10 mouse cellular contexts compared by ENCODE assay signal in the genomic region with DNA sequence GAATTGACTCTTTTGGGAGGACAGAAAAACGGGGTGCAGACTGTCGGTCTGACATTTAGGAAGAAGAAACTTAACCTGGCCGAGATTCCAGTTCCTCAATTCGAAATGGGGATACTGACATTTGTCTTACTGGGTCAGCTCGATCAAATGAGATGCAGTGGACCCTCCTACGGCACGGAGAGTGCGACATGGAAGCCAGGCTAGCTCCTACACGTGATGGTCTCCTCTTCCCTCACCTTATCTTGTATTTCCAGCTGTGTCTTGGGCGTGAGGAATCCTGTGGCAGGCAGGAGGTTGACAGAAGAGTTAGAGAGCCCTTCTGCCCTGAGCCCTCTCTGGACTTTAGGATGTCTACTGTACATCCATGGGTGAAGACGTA. TPM values are rescaled to one million over a fixed set of nuclear protein-coding genes. Genes with fewer than 3 reads are reported as not detected.
DNase-seq lines count a peak whose midpoint lies in the region; ATAC-seq and TF ChIP-seq lines count a peak whose summit lies in the region.
"Had no signal": no experiment of that assay in that cellular context is flagged by ENCODE, and none has a peak within 500 bp of the region (broad histone marks: within the 10 kb centered on the region; RNA-seq: fewer than 3 reads in every experiment).

No protein-coding gene starts in this region.

- H3K9ac ChIP-seq in kidney, embryonic 14.5 days (ENCODE audit: low read depth, low read length): no peak overlapping the region
- H3K9ac ChIP-seq in liver, postnatal 0 days (replicated peaks): peak overlapping the region; percentile 76
- no peak overlapping the region for H3K9ac ChIP-seq in hindbrain, embryonic 14.5 days
- H3K9ac ChIP-seq in forebrain, embryonic 14.5 days (ENCODE audit: low read length): no peak overlapping the region
- H3K9ac ChIP-seq: lung, embryonic 15.5 days had no signal

- H3K9me3 ChIP-seq in kidney, embryonic 14.5 days (ENCODE audit: control insufficient read depth, low read length): no peaks in the 10 kb centered on the region
- peaks cover 4% of the 10 kb centered on the region for H3K9me3 ChIP-seq in E14TG2a.4 (ENCODE audit: low read length)
- no peaks in the 10 kb centered on the region for H3K9me3 ChIP-seq in liver, postnatal 0 days (ENCODE audit: low read length)
- no peaks in the 10 kb centered on the region for H3K9me3 ChIP-seq in hindbrain, embryonic 14.5 days (ENCODE audit: control insufficient read depth, low read length)
- H3K9me3 ChIP-seq in forebrain, embryonic 14.5 days (replicated peaks; ENCODE audit: control insufficient read depth, low read length): no peaks in the 10 kb centered on the region
- H3K9me3 ChIP-seq: lung, embryonic 15.5 days had no signal

- H3K27ac ChIP-seq in kidney, embryonic 14.5 days (ENCODE audit: low read depth, low read length): peak overlapping the region; percentile 65; the same call in 1 of the 2 replicates
- peak overlapping the region; percentile 87 for H3K27ac ChIP-seq in brown adipose tissue, adult 24 weeks (replicated peaks; ENCODE audit: low read depth, low read length)
- H3K27ac ChIP-seq in liver, postnatal 0 days (ENCODE audit: low read depth): peak overlapping the region; percentile 99
- H3K27ac ChIP-seq in hindbrain, embryonic 14.5 days: no peak overlapping the region
- no peak overlapping the region for H3K27ac ChIP-seq in forebrain, embryonic 14.5 days (ENCODE audit: low read depth, low read length)
- H3K27ac ChIP-seq: lung, embryonic 15.5 days had no signal

- DNase-seq in kidney, adult 8-10 months: no peak
- peak; percentile 64 for DNase-seq in liver, postnatal 0 days
- DNase-seq in cerebellum, adult 18-20 months: no peak
- no peak for DNase-seq in hindbrain, embryonic 14.5 days (ENCODE audit: low spot score)
- no peak for DNase-seq in forebrain, embryonic 14.5 days (ENCODE audit: low spot score)
- DNase-seq: cerebellum, postnatal 14 days had no signal

- H3K4me3 ChIP-seq in kidney, embryonic 14.5 days (ENCODE audit: low read length): no peak overlapping the region
- H3K4me3 ChIP-seq in E14TG2a.4 (replicated peaks; ENCODE audit: low read length): peak overlapping the region; percentile 67; the same call in 1 of the 2 replicates
- H3K4me3 ChIP-seq in brown adipose tissue, adult 24 weeks (ENCODE audit: insufficient read depth, low read depth, low read length): no peak overlapping the region
- peak overlapping the region; percentile 45 for H3K4me3 ChIP-seq in liver, postnatal 0 days (ENCODE audit: low read depth, low read length)
- H3K4me3 ChIP-seq in hindbrain, embryonic 14.5 days (replicated peaks; ENCODE audit: low read length): no peak overlapping the region
- no peak overlapping the region for H3K4me3 ChIP-seq in forebrain, embryonic 14.5 days (ENCODE audit: low read depth, low read length)
- H3K4me3 ChIP-seq: lung, embryonic 15.5 days had no signal

- H3K36me3 ChIP-seq in kidney, embryonic 14.5 days (ENCODE audit: control insufficient read depth, insufficient read depth, low read length): peaks cover 5% of the 10 kb centered on the region
- peaks cover 8% of the 10 kb centered on the region for H3K36me3 ChIP-seq in E14TG2a.4 (ENCODE audit: insufficient read depth, low read length)
- H3K36me3 ChIP-seq in liver, postnatal 0 days (replicated peaks; ENCODE audit: insufficient read depth, low read length): peaks cover 3% of the 10 kb centered on the region
- peaks cover 4% of the 10 kb centered on the region; the same call in 1 of the 2 replicates for H3K36me3 ChIP-seq in hindbrain, embryonic 14.5 days (replicated peaks; ENCODE audit: control insufficient read depth, insufficient read depth)
- H3K36me3 ChIP-seq in forebrain, embryonic 14.5 days (ENCODE audit: control insufficient read depth, insufficient read depth, low read length): peaks cover 4% of the 10 kb centered on the region
- H3K36me3 ChIP-seq: lung, embryonic 15.5 days had no signal

- no peak overlapping the region for H3K4me2 ChIP-seq in kidney, embryonic 14.5 days (replicated peaks; ENCODE audit: low read depth, low read length)
- H3K4me2 ChIP-seq in liver, postnatal 0 days (ENCODE audit: low read depth, low read length): peak overlapping the region; percentile 77
- H3K4me2 ChIP-seq in hindbrain, embryonic 14.5 days (replicated peaks): no peak overlapping the region
- H3K4me2 ChIP-seq in forebrain, embryonic 14.5 days (ENCODE audit: low read length): no peak overlapping the region
- H3K4me2 ChIP-seq: lung, embryonic 15.5 days had no signal

- no peaks in the 10 kb centered on the region for H3K27me3 ChIP-seq in kidney, embryonic 14.5 days (ENCODE audit: control insufficient read depth, insufficient read depth, low read length)
- H3K27me3 ChIP-seq in E14TG2a.4 (ENCODE audit: insufficient read depth, low read length): no peaks in the 10 kb centered on the region
- H3K27me3 ChIP-seq in liver, postnatal 0 days (ENCODE audit: insufficient read depth, low read length): no peaks in the 10 kb centered on the region
- no peaks in the 10 kb centered on the region for H3K27me3 ChIP-seq in hindbrain, embryonic 14.5 days (ENCODE audit: control insufficient read depth, insufficient read depth, low read length)
- H3K27me3 ChIP-seq in forebrain, embryonic 14.5 days (replicated peaks; ENCODE audit: control insufficient read depth, insufficient read depth, low read length): no peaks in the 10 kb centered on the region
- H3K27me3 ChIP-seq: lung, embryonic 15.5 days had no signal

- WGBS in kidney, embryonic 14.5 days: 79% methylated on average over 11 of the region's 11 CpGs
- WGBS in liver, postnatal 0 days (ENCODE audit: insufficient replicate concordance): 26% methylated on average over 11 of the region's 11 CpGs
- WGBS in hindbrain, embryonic 14.5 days: 84% methylated on average over 11 of the region's 11 CpGs
- WGBS in forebrain, embryonic 14.5 days: 77% methylated on average over 11 of the region's 11 CpGs

- peak; percentile 78 for TF ChIP-seq EP300 in liver, postnatal 0 days (IDR thresholded peaks at IDR 0.05; ENCODE audit: low read depth)

- TF ChIP-seq CTCF in E14TG2a.4 (conservative IDR thresholded peaks at IDR 0.05; ENCODE audit: low read length): no peak
- TF ChIP-seq CTCF in liver, postnatal 0 days (IDR thresholded peaks at IDR 0.05; ENCODE audit: low read depth): no peak

- H3K4me1 ChIP-seq in kidney, embryonic 14.5 days (ENCODE audit: control insufficient read depth, insufficient read depth, low read length): peaks cover 18% of the 10 kb centered on the region; the same call in 1 of the 2 replicates
- H3K4me1 ChIP-seq in E14TG2a.4 (replicated peaks; ENCODE audit: low read depth, low read length): peaks cover 67% of the 10 kb centered on the region
- no peaks in the 10 kb centered on the region for H3K4me1 ChIP-seq in brown adipose tissue, adult 24 weeks (ENCODE audit: control insufficient read depth, insufficient read depth, insufficient read length, low read length)
- H3K4me1 ChIP-seq in liver, postnatal 0 days (ENCODE audit: insufficient read depth): peaks cover 64% of the 10 kb centered on the region
- no peaks in the 10 kb centered on the region for H3K4me1 ChIP-seq in hindbrain, embryonic 14.5 days (replicated peaks; ENCODE audit: control insufficient read depth, insufficient read depth, low read length)
- H3K4me1 ChIP-seq in forebrain, embryonic 14.5 days (ENCODE audit: control insufficient read depth, insufficient read depth, low read length): no peaks in the 10 kb centered on the region

- no peak for ATAC-seq in kidney, embryonic 14.5 days (ENCODE audit: low FRiP score, low TSS enrichment)
- peak; percentile 73 for ATAC-seq in liver, postnatal 0 days
- no peak for ATAC-seq in hindbrain, embryonic 14.5 days (ENCODE audit: low FRiP score)
- no peak for ATAC-seq in forebrain, embryonic 14.5 days

RNA-seq across cellular contexts. Expression of a gene that starts 10.3 kb away (rescaled TPM):
- polyA plus RNA-seq in kidney, embryonic 14.5 days (2014; fragmentation: Nextera tagmentation; extraction: Ambion mirVana): 3.0 and 4.2 TPM in 2 replicates
- polyA plus RNA-seq in brown adipose tissue, adult 24 weeks (2012; ENCODE audit: insufficient read depth, insufficient read length, missing spikeins): not detected in 2 replicates
- polyA plus RNA-seq in liver, postnatal 0 days (2015; fragmentation: Nextera tagmentation; extraction: Ambion mirVana): 0.59 and 1.2 TPM in 2 replicates
- polyA plus RNA-seq in hindbrain, embryonic 14.5 days (2014; fragmentation: Nextera tagmentation; extraction: Ambion mirVana): 43.8 and 46.9 TPM in 2 replicates
- 13.5 and 20.2 TPM in 2 replicates for polyA plus RNA-seq in forebrain, embryonic 14.5 days (2014; fragmentation: Nextera tagmentation; extraction: Ambion mirVana)

RNA-seq across cellular contexts. Expression of a gene that starts 12.7 kb away (rescaled TPM):
- 188 and 200 TPM in 2 replicates for polyA plus RNA-seq in kidney, embryonic 14.5 days (2014; fragmentation: Nextera tagmentation; extraction: Ambion mirVana)
- 90.3 and 97.1 TPM in 2 replicates for polyA plus RNA-seq in brown adipose tissue, adult 24 weeks (2012; ENCODE audit: insufficient read depth, insufficient read length, missing spikeins)
- polyA plus RNA-seq in liver, postnatal 0 days (2015; fragmentation: Nextera tagmentation; extraction: Ambion mirVana): 114 and 120 TPM in 2 replicates
- 137 and 152 TPM in 2 replicates for polyA plus RNA-seq in hindbrain, embryonic 14.5 days (2014; fragmentation: Nextera tagmentation; extraction: Ambion mirVana)
- polyA plus RNA-seq in forebrain, embryonic 14.5 days (2014; fragmentation: Nextera tagmentation; extraction: Ambion mirVana): 160 and 203 TPM in 2 replicates

RNA-seq across cellular contexts. Expression of a gene that starts 43.3 kb away (rescaled TPM):
- 0.41 TPM in 1 of 2 replicates, not detected in the other for polyA plus RNA-seq in kidney, embryonic 14.5 days (2014; fragmentation: Nextera tagmentation; extraction: Ambion mirVana)
- polyA plus RNA-seq in brown adipose tissue, adult 24 weeks (2012; ENCODE audit: insufficient read depth, insufficient read length, missing spikeins): not detected in 2 replicates
- polyA plus RNA-seq in liver, postnatal 0 days (2015; fragmentation: Nextera tagmentation; extraction: Ambion mirVana): 250 and 274 TPM in 2 replicates
- 0.22 and 0.88 TPM in 2 replicates for polyA plus RNA-seq in hindbrain, embryonic 14.5 days (2014; fragmentation: Nextera tagmentation; extraction: Ambion mirVana)
- 0.22 and 0.23 TPM in 2 replicates for polyA plus RNA-seq in forebrain, embryonic 14.5 days (2014; fragmentation: Nextera tagmentation; extraction: Ambion mirVana)

Comparison
In these comparisons a context has a peak if more than half of its experiments do, and no peak if none do; other contexts are left out.
1. H3K27ac ChIP-seq: peak in kidney, embryonic 14.5 days (single experiment), brown adipose tissue, adult 24 weeks (single experiment) and liver, postnatal 0 days (single experiment); none in hindbrain, embryonic 14.5 days (single experiment) and forebrain, embryonic 14.5 days (single experiment).
2. H3K4me3 ChIP-seq: peak in E14TG2a.4 (single experiment) and liver, postnatal 0 days (single experiment); none in kidney, embryonic 14.5 days (single experiment), brown adipose tissue, adult 24 weeks (single experiment), hindbrain, embryonic 14.5 days (single experiment) and forebrain, embryonic 14.5 days (single experiment).
3. RNA of a gene that starts 43.3 kb away (polyA plus RNA-seq): 250 to 274 TPM in liver, postnatal 0 days; 0.22 to 0.88 TPM in hindbrain, embryonic 14.5 days, not detected in brown adipose tissue, adult 24 weeks, 0.41 TPM in kidney, embryonic 14.5 days and 0.22 to 0.23 TPM in forebrain, embryonic 14.5 days; every median in the first group is over 100 times any median in the second.